Mouse (Mus musculus) hindbrain, postnatal 0 days (tissue): Measurements from ENCODE around the gene Mesp2. TPM values are rescaled to one million over a fixed set of nuclear protein-coding genes. Genes with fewer than 3 reads are reported as not detected.

Experiments used
- ATAC-seq: fragments of 200-750 bp; cut with Nextera tagmentation; 2 replicates; pipeline ENCODE4 v1.8.0; 2017; ENCODE audit warnings: mild to moderate bottlenecking, moderate TSS enrichment, moderate library complexity
- DNase-seq: peaks from one replicate; pipeline ENCODE4 v3.0.0-alpha.2; 2015; ENCODE audit warnings: low spot score
- H3K27ac ChIP-seq: fragments of 300-500 bp; sonication (generic); 2 replicates; pipeline ENCODE4 v1.5.1; 2014; ENCODE audit warnings: mild to moderate bottlenecking
- H3K27me3 ChIP-seq: fragments of 300-500 bp; sonication (generic); 2 replicates; pipeline ENCODE4 v1.6.1; 2014; ENCODE audit warnings: low read length, mixed read lengths; ENCODE audit not compliant: insufficient read depth
- H3K36me3 ChIP-seq: fragments of 300-500 bp; sonication (generic); 2 replicates; pipeline ENCODE4 v1.6.1; 2014; ENCODE audit warnings: low read length, mixed read lengths; ENCODE audit not compliant: insufficient read depth
- H3K4me1 ChIP-seq: fragments of 300-500 bp; sonication (generic); 2 replicates; pipeline ENCODE4 v1.6.1; 2014; ENCODE audit warnings: antibody characterized with exemption, low read length, mixed read lengths; ENCODE audit not compliant: insufficient read depth
- H3K4me2 ChIP-seq: fragments of 300-500 bp; sonication (generic); 2 replicates; pipeline ENCODE4 v1.6.1; 2014; ENCODE audit warnings: low read depth, mild to moderate bottlenecking, low read length, moderate library complexity, mixed read lengths
- H3K4me3 ChIP-seq: fragments of 300-500 bp; sonication (generic); 2 replicates; pipeline ENCODE4 v1.5.1; 2014; ENCODE audit warnings: low read length
- H3K9ac ChIP-seq: fragments of 300-500 bp; sonication (generic); replicated peaks from 2 replicates; pipeline ENCODE4 v1.6.1; 2014; ENCODE audit warnings: mild to moderate bottlenecking, low read length, moderate library complexity, mixed read lengths
- H3K9me3 ChIP-seq: fragments of 300-500 bp; sonication (generic); 2 replicates; pipeline ENCODE4 v1.6.1; 2016; ENCODE audit warnings: low read length, mixed read lengths
- CTCF ChIP-seq: IDR thresholded peaks from 2 replicates; pipeline ENCODE4 v1.5.1; 2016; ENCODE audit warnings: antibody characterized with exemption, control low read depth, low read depth
- WGBS: fragments of 180-500 bp; shearing (Covaris S2); extraction: QIAGEN DNeasy Blood & Tissue Kit; methylation state at CpG from one replicate; pipeline ENCODE4 v1.1.7; 2014; 5-methylcytosine and 5-hydroxymethylcytosine counted together
- polyA plus RNA-seq: library from polyadenylated mRNA; unstranded; fragments of >200 nt; fragmentation: Nextera tagmentation; extraction: Ambion mirVana; gene quantifications from 2 replicates; pipeline ENCODE4 v1.2.1, GENCODE M21; 2015
- total RNA-seq: library from RNA; depleted of rRNA; stranded (reverse); fragments of >200 nt; gene quantifications from 2 replicates; pipeline ENCODE4 v1.2.3, GENCODE M21; 2014

Mesp2 gene
- total and polyA plus RNA-seq, 2 experiments from 2014 or later: 1.5 to 1.7 TPM

DNA sequence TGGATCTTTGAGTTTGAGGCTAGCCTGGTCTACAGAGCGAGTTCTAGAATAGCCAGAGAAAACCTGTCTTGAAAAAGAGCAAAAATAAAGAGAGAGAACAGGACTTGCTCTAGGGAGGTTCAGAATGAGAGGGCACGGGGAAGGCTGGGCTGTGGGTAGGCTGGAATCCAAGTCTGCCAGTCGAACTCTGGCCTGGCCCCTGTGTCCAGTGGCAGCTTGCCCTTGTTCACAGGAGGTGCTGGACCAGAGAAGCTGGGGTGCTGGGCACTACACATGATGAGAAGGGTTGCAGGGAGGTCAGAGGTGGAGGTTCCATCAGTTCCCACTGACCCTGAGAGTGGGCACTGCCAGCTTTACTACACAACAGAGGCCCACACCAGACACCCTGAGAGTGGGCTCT is 17.8 kb downstream of the Mesp2 start:
- Histone ChIP-seq H3K27me3 (no peaks in the 10 kb centered on the region), H3K4me3 (no peak overlapping the region), H3K4me1 (no peaks in the 10 kb centered on the region), H3K4me2 (no peak overlapping the region), H3K9ac (no peak overlapping the region), H3K9me3 (no peaks in the 10 kb centered on the region), H3K36me3 (no peaks in the 10 kb centered on the region), H3K27ac (no peak overlapping the region)
- TF ChIP-seq CTCF: no peak
- 76% methylated on average over 3 of the region's 3 CpGs for WGBS
- no peak for DNase-seq
- ATAC-seq: no peak

DNA sequence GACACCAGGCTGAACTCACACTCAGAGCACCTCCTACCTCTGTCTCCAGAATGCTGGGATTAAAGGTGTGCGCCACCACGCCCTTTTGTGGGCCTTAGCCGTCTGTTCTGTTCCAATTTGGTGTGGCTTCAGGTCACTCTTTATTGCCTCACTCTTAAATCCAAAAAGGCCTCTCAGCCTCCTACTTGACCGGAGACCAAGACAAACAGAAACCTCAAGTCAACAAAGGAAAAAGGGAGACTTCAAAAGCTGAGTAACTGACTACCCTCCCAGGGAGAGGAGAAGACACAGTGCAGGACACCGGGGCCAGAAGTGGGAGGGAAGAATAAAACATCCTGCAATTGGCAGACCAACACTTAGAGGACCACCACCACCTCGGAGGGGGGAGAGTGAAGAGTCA is 20.6 kb downstream of the Mesp2 start:
- Histone ChIP-seq H3K27me3 (no peaks in the 10 kb centered on the region), H3K9me3 (no peaks in the 10 kb centered on the region), H3K4me3 (no peak overlapping the region), H3K27ac (no peak overlapping the region), H3K4me2 (no peak overlapping the region), H3K36me3 (no peaks in the 10 kb centered on the region), H3K9ac (no peak overlapping the region), H3K4me1 (no peaks in the 10 kb centered on the region)
- TF ChIP-seq CTCF: no peak
- no peak for DNase-seq
- no peak for ATAC-seq
- 78% methylated on average over 6 of the region's 6 CpGs for whole genome bisulfite sequencing

DNA sequence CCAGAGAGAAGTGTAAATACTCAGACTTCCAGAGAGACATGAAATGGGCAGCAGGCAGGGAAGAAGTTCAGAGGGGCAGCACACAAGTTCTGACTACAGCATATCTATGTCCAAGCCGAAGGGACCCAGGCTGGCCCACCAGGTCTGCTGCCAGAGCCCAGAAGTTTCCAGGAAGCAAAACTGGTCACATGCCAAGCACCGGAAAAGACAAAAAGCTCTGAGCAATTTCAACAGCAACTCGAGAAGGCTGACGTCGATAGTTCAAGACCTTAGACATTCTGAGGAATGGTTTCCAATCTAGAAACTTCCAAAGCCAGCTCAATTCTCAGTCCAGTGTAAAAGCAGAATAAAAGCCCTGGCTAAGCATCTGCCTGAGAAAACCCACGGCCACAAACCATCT is 21.1 kb downstream of the Mesp2 start:
- Histone ChIP-seq H3K27me3 (no peaks in the 10 kb centered on the region), H3K9me3 (no peaks in the 10 kb centered on the region), H3K4me2 (no peak overlapping the region), H3K4me3 (no peak overlapping the region), H3K27ac (peak overlapping the region; percentile 8; the same call in 1 of the 2 replicates), H3K36me3 (no peaks in the 10 kb centered on the region), H3K9ac (no peak overlapping the region), H3K4me1 (no peaks in the 10 kb centered on the region)
- DNase-seq (peak; percentile 23), ATAC-seq (no peak)
- no peak for TF ChIP-seq CTCF
- WGBS: 56% methylated on average over 6 of the region's 6 CpGs

DNA sequence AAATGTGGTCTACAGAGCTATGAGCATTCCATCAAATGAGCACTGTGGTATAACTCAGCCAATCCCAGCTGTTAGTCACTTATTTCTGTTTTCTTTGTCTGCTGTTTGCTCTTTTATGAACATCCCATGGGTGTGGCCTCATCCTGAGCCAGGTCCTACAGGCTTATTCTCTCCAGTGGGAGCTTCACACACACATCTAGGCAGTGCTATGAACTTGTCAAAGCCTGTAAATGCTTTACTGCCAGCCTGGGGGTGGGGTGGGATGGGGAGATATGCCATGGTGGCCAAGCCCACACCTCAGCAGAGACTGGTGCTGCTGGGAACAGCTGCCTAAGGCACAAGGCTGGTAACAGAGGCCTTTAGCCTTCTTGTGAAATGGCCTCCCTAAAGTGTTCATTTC is 22.5 kb downstream of the Mesp2 start:
- H3K27ac ChIP-seq: no peak overlapping the region
- no peak for ATAC-seq
- no peak for TF ChIP-seq CTCF
- no peak overlapping the region for H3K9ac ChIP-seq
- no peaks in the 10 kb centered on the region for H3K4me1 ChIP-seq
- H3K36me3 ChIP-seq: no peaks in the 10 kb centered on the region
- no peak for DNase-seq
- H3K4me3 ChIP-seq: no peak overlapping the region
- H3K4me2 ChIP-seq: no peak overlapping the region
- no peaks in the 10 kb centered on the region for H3K9me3 ChIP-seq
- H3K27me3 ChIP-seq: no peaks in the 10 kb centered on the region

DNA sequence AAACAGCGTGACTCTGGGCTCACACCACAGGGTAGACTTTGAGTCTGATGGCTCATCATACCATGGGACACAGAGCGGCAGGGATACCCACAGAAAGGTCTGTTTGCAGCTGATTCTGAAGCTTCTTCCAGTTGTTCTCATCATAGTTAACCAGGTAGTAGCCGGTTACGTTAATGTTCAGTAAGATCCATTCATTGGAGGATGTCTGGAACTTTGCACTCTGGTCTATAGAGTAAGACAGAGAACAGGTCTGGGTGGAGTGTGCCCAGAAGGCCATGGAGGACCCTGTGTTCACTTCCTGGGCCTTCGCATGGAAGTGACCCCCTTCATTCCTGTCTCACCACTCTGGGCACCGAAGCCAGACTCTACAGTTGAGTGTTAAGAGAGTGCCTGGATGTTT is 24.7 kb downstream of the Mesp2 start:
- Histone ChIP-seq H3K27me3 (no peaks in the 10 kb centered on the region), H3K36me3 (no peaks in the 10 kb centered on the region), H3K4me1 (no peaks in the 10 kb centered on the region), H3K9me3 (no peaks in the 10 kb centered on the region), H3K27ac (no peak overlapping the region), H3K4me2 (no peak overlapping the region), H3K4me3 (no peak overlapping the region), H3K9ac (no peak overlapping the region)
- DNase-seq: no peak
- no peak for ATAC-seq
- TF ChIP-seq CTCF: no peak
- 97% methylated on average over 6 of the region's 6 CpGs for WGBS

DNA sequence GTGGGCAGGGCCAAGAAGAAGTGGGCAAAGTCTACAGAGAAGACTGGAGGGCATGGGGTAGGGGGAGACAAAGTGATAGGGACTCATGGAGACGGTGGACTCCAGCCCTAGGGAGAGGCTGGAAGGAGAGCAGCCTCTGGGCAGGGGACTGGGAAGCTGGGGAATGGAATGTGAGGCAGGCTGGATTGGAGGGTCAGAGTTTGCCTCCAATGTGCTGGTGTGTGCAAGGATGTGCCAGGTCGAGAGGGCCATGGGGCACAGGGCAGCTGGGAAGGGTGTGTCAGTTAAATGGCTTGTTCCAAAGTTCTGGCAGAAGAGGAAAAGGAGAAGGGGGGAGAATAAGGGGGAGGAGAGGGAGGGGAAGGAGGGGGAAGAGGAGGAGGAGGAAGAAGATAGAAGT is 26.7 kb downstream of the Mesp2 start:
- no peak overlapping the region for H3K9ac ChIP-seq
- H3K36me3 ChIP-seq: no peaks in the 10 kb centered on the region
- no peak overlapping the region for H3K4me3 ChIP-seq
- no peaks in the 10 kb centered on the region for H3K4me1 ChIP-seq
- H3K27ac ChIP-seq: no peak overlapping the region
- WGBS: 64% methylated on average over 2 of the region's 2 CpGs
- H3K27me3 ChIP-seq: no peaks in the 10 kb centered on the region
- no peaks in the 10 kb centered on the region for H3K9me3 ChIP-seq
- H3K4me2 ChIP-seq: no peak overlapping the region
- ATAC-seq (no peak), DNase-seq (no peak)
- TF ChIP-seq CTCF: no peak

DNA sequence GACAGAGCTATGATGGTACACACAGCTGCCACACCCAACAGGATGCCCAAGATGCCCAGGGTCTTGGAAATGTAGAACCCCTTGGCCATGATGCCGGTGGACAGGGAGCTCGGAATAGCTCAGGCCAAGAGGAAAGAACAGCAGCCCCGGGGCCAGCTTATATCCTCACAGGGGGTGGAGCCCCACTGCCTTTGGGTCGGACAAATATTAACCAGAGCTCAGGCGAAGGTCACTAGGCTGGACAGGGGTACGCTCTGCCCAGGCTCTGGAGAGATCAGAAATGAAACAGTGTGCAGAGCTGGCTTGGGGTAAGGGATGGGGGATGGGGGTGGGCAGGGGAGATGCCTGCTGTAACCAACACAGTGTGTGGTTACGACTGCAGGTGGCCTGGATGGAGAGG is 31.6 kb downstream of the Mesp2 start:
- no peak overlapping the region for H3K4me2 ChIP-seq
- H3K27me3 ChIP-seq: no peaks in the 10 kb centered on the region
- DNase-seq (no peak), ATAC-seq (no peak)
- no peak overlapping the region for H3K27ac ChIP-seq
- no peak overlapping the region for H3K9ac ChIP-seq
- no peaks in the 10 kb centered on the region for H3K36me3 ChIP-seq
- no peaks in the 10 kb centered on the region for H3K9me3 ChIP-seq
- no peak for TF ChIP-seq CTCF
- no peak overlapping the region for H3K4me3 ChIP-seq
- 72% methylated on average over 7 of the region's 7 CpGs for WGBS
- H3K4me1 ChIP-seq: no peaks in the 10 kb centered on the region
